Mouse (Mus musculus) gastrocnemius, postnatal 14 days (tissue): ENCODE results near the gene Armc12. TPM values are rescaled to one million over a fixed set of nuclear protein-coding genes. Genes with fewer than 3 reads are reported as not detected.

ENCODE experiments used
- DNase-seq: peaks from one replicate; pipeline ENCODE4 v3.0.0; 2021; ENCODE audit warnings: mixed read lengths
- intact Hi-C: fragments of 180-260 bp; cut with DNase I; formaldehyde crosslinking; loops from one replicate; pipeline ENCODE4 v1.15.1; 2025; ENCODE audit warnings: low total_unique reads
- long read RNA-seq, 2 experiments: library from polyadenylated mRNA; stranded (forward); transcript quantifications; one replicate each; pipeline ENCODE4 v2.0.0; 2021
- total RNA-seq, 2 experiments: library from RNA; stranded (reverse); gene quantifications; 2 replicates each; pipeline ENCODE4 v1.2.3; 2021

Armc12 gene
- not detected for total RNA-seq
- long read RNA-seq, experiment 1 = 0 reads
- long read RNA-seq, experiment 2 = 0 reads

GRCm38 (mm10) chr17:28530506-28530905 is at the start of gene Armc12:
Gene Armc12, plus strand, starts transcription at chr17:28530806.
- no peak for DNase-seq
- intact Hi-C loops = no loop called here

GRCm38 (mm10) chr17:28484704-28485445 is 45.7 kb upstream of the Armc12 start:
- intact Hi-C loops = loop anchor here (5.0 kb wide), 1 partner anchor 37 kb away; no protein-coding TSS in a partner anchor

GRCm38 (mm10) chr17:28485446-28485948 is 45.1 kb upstream of the Armc12 start:
- intact Hi-C loops = loop anchor here (5.0 kb wide), 1 partner anchor 37 kb away; no protein-coding TSS in a partner anchor
- DNase-seq = peak; percentile 51

More at GRCm38 (mm10) chr17:28484704-28485445, 45.7 kb upstream of the Armc12 start:
- DNase-seq = peak; percentile 25

- intact Hi-C loops = loop anchor here (5.0 kb wide), 1 partner anchor 36 kb away; no protein-coding TSS in a partner anchor
- DNase-seq = peak; percentile 98
These were observed 44.6 kb upstream of the Armc12 start for GRCm38 (mm10) chr17:28485977-28486400.

- DNase-seq = no peak
- intact Hi-C loops = loop anchor here (5.0 kb wide), 1 partner anchor 36 kb away; no protein-coding TSS in a partner anchor
These were observed 43.9 kb upstream of the Armc12 start for GRCm38 (mm10) chr17:28486720-28487119.

GRCm38 (mm10) chr17:28487584-28488257 is 42.9 kb upstream of the Armc12 start:
- intact Hi-C loops = loop anchor here (5.0 kb wide), 1 partner anchor 35 kb away; no protein-coding TSS in a partner anchor
- DNase-seq = no peak

GRCm38 (mm10) chr17:28488258-28489013 is 42.2 kb upstream of the Armc12 start:
- no peak for DNase-seq
- intact Hi-C loops = loop anchor here (5.0 kb wide), 1 partner anchor 34 kb away; no protein-coding TSS in a partner anchor

GRCm38 (mm10) chr17:28491035-28491770 is 39.4 kb upstream of the Armc12 start:
- no peak for DNase-seq
- intact Hi-C loops = no loop called here

- intact Hi-C loops = no loop called here
- no peak for DNase-seq
These were observed 34.8 kb upstream of the Armc12 start for GRCm38 (mm10) chr17:28495832-28496231.

- no peak for DNase-seq
- intact Hi-C loops = no loop called here
These were observed 31.4 kb upstream of the Armc12 start for GRCm38 (mm10) chr17:28499190-28499589.

- intact Hi-C loops = no loop called here
These were observed 30.1 kb upstream of the Armc12 start for GRCm38 (mm10) chr17:28500465-28500864.

GRCm38 (mm10) chr17:28502196-28502821 is 28.3 kb upstream of the Armc12 start:
- intact Hi-C loops = no loop called here
- peak; percentile 59 for DNase-seq

More at GRCm38 (mm10) chr17:28500465-28500864, 30.1 kb upstream of the Armc12 start:
- no peak for DNase-seq

GRCm38 (mm10) chr17:28504182-28504581 is 26.4 kb upstream of the Armc12 start:
- no peak for DNase-seq
- intact Hi-C loops = no loop called here

- intact Hi-C loops = no loop called here
- DNase-seq = no peak
These were observed 25.0 kb upstream of the Armc12 start for GRCm38 (mm10) chr17:28505591-28505990.

GRCm38 (mm10) chr17:28506895-28507294 is 23.7 kb upstream of the Armc12 start:
- DNase-seq = no peak
- intact Hi-C loops = no loop called here

- intact Hi-C loops = no loop called here
- no peak for DNase-seq
These were observed 23.1 kb upstream of the Armc12 start for GRCm38 (mm10) chr17:28507496-28507895.

- intact Hi-C loops = no loop called here
These were observed 19.9 kb upstream of the Armc12 start for GRCm38 (mm10) chr17:28510445-28511342.

More at GRCm38 (mm10) chr17:28510445-28511342, 19.9 kb upstream of the Armc12 start:
- no peak for DNase-seq
